Mouse (Mus musculus) embryonic facial prominence, embryonic 14.5 days (tissue): ENCODE measurements around the gene Emd. TPM values are rescaled to one million over a fixed set of nuclear protein-coding genes. Genes with fewer than 3 reads are reported as not detected.
A peak's percentile ranks its signal among the peaks of the same experiment; 100 is the strongest.

Experiments
- ATAC-seq: fragments of 200-750 bp; cut with Nextera tagmentation; 2 replicates; pipeline ENCODE4 v1.8.0; 2017; ENCODE audit warnings: low read depth, moderate number of reproducible peaks, moderate TSS enrichment
- DNase-seq: peaks from one replicate; pipeline ENCODE4 v3.0.0-alpha.2; 2015; ENCODE audit warnings: low spot score
- H3K27ac ChIP-seq: fragments of 300-500 bp; sonication (generic); replicated peaks from 2 replicates; pipeline ENCODE4 v1.5.1; 2014; ENCODE audit warnings: low read depth, mild to moderate bottlenecking, low read length, moderate library complexity
- H3K27me3 ChIP-seq: fragments of 300-500 bp; sonication (generic); replicated peaks from 2 replicates; pipeline ENCODE4 v1.6.1; 2014; ENCODE audit warnings: low read length; ENCODE audit not compliant: control insufficient read depth, insufficient read depth
- H3K36me3 ChIP-seq: fragments of 300-500 bp; sonication (generic); 2 replicates; pipeline ENCODE4 v1.6.1; 2014; ENCODE audit warnings: low read length, mixed read lengths; ENCODE audit not compliant: control insufficient read depth, insufficient read depth
- H3K4me1 ChIP-seq: fragments of 300-500 bp; sonication (generic); 2 replicates; pipeline ENCODE4 v1.6.1; 2014; ENCODE audit warnings: antibody characterized with exemption, low read length; ENCODE audit not compliant: control insufficient read depth, insufficient read depth
- H3K4me2 ChIP-seq: fragments of 300-500 bp; sonication (generic); 2 replicates; pipeline ENCODE4 v1.6.1; 2014; ENCODE audit warnings: low read depth, mild to moderate bottlenecking, low read length, moderate library complexity, mixed read lengths
- H3K4me3 ChIP-seq: fragments of 300-500 bp; sonication (generic); 2 replicates; pipeline ENCODE4 v1.5.1; 2014; ENCODE audit warnings: low read depth, mild to moderate bottlenecking, low read length
- H3K9ac ChIP-seq: fragments of 300-500 bp; sonication (generic); 2 replicates; pipeline ENCODE4 v1.6.1; 2014; ENCODE audit warnings: low read depth, mild to moderate bottlenecking, low read length, moderate library complexity, mixed read lengths
- H3K9me3 ChIP-seq: fragments of 300-500 bp; sonication (generic); 2 replicates; pipeline ENCODE4 v1.6.1; 2016; ENCODE audit warnings: low read length; ENCODE audit not compliant: control insufficient read depth
- WGBS: fragments of 180-500 bp; shearing (Covaris S2); extraction: QIAGEN DNeasy Blood & Tissue Kit; methylation state at CpG from one replicate; pipeline ENCODE4 v1.1.7; 2014; 5-methylcytosine and 5-hydroxymethylcytosine counted together
- microRNA-seq: library from miRNA; unstranded; fragments of <30 nt; microRNA quantifications from one replicate; pipeline ENCODE4, GENCODE M21; 2016; ENCODE audit warnings: borderline number of aligned reads
- polyA plus RNA-seq: library from polyadenylated mRNA; unstranded; fragments of >200 nt; fragmentation: Nextera tagmentation; extraction: Ambion mirVana; gene quantifications from 2 replicates; pipeline ENCODE4 v1.2.1, GENCODE M21; 2014

The Emd gene
- polyA plus RNA-seq, 1 experiment from 2014 or later, result 26.9 TPM

GRCm38 (mm10) chrX:74304867-74305700, 50.6 kb downstream of the Emd start, which contains the start of gene Gdi1:
TSS of gene Gdi1 (plus strand) at chrX:74304998.
- Histone ChIP-seq H3K27me3 (no peaks in the 10 kb centered on the region), H3K4me2 (peak within 1 kb of the TSS; percentile 56), H3K27ac (peak within 1 kb of the TSS; percentile 89), H3K9ac (peak within 1 kb of the TSS; percentile 74), H3K4me1 (no peaks in the 10 kb centered on the region), H3K9me3 (no peaks in the 10 kb centered on the region), H3K36me3 (peaks cover 55% of the 10 kb centered on the region), H3K4me3 (peak within 1 kb of the TSS; percentile 57)
- DNase-seq (peak; percentile 80), ATAC-seq (peak; percentile 88)
- WGBS, result 17% methylated on average over 27 of the region's 41 CpGs

Small RNAs within 50 kb of the gene (microRNA-seq; reads per million reads assigned to microRNA genes)
- gene Mir7091, result not detected

Other genes starting within 250 kb of the Emd start
- 43.3 and 48.2 TPM in 2 replicates for gene Irak1, start 230.8 kb upstream of the Emd start, polyA plus RNA-seq
- gene Opn1mw, start 127.2 kb upstream of the Emd start, polyA plus RNA-seq, result not detected in 2 replicates
- gene Mecp2, start 119.3 kb upstream of the Emd start, polyA plus RNA-seq, result 10.4 and 11.3 TPM in 2 replicates
- gene Tex28, start 86.8 kb upstream of the Emd start, polyA plus RNA-seq, result not detected in 2 replicates
- not detected in 2 replicates for gene Tktl1, start 77.4 kb upstream of the Emd start, polyA plus RNA-seq
- 284 and 324 TPM in 2 replicates for gene Flna, start 4.9 kb upstream of the Emd start, polyA plus RNA-seq
- gene Rpl10, start 16.1 kb downstream of the Emd start, polyA plus RNA-seq, result 898 and 935 TPM in 2 replicates
- 61.5 and 63.1 TPM in 2 replicates for gene Taz, start 27.2 kb downstream of the Emd start, polyA plus RNA-seq
- 16.5 and 19.3 TPM in 2 replicates for gene Dnase1l1, start 27.6 kb downstream of the Emd start, polyA plus RNA-seq
- gene Atp6ap1, start 42.4 kb downstream of the Emd start, polyA plus RNA-seq, result 138 and 143 TPM in 2 replicates
- 156 and 180 TPM in 2 replicates for gene Gdi1, start 50.3 kb downstream of the Emd start, polyA plus RNA-seq
- gene Fam50a, start 58.3 kb downstream of the Emd start, polyA plus RNA-seq, result 45.6 and 47.9 TPM in 2 replicates
- 18.0 and 19.7 TPM in 2 replicates for gene Plxna3, start 74.4 kb downstream of the Emd start, polyA plus RNA-seq
- 94.0 and 104 TPM in 2 replicates for gene Lage3, start 98.9 kb downstream of the Emd start, polyA plus RNA-seq
- 78.8 and 83.5 TPM in 2 replicates for gene Ubl4a, start 118.5 kb downstream of the Emd start, polyA plus RNA-seq
- gene Slc10a3, start 118.7 kb downstream of the Emd start, polyA plus RNA-seq, result 21.4 and 22.5 TPM in 2 replicates
- gene Fam3a, start 138.6 kb downstream of the Emd start, polyA plus RNA-seq, result 38.4 and 43.0 TPM in 2 replicates
- 20.7 and 25.4 TPM in 2 replicates for gene Ikbkg, start 138.6 kb downstream of the Emd start, polyA plus RNA-seq
- gene G6pdx, start 174.5 kb downstream of the Emd start, polyA plus RNA-seq, result 43.9 and 50.7 TPM in 2 replicates
- not detected in 2 replicates for gene Gm6880, start 226.7 kb downstream of the Emd start, polyA plus RNA-seq